ENCODE assay signal across 8 mouse cellular contexts in the genomic region with DNA sequence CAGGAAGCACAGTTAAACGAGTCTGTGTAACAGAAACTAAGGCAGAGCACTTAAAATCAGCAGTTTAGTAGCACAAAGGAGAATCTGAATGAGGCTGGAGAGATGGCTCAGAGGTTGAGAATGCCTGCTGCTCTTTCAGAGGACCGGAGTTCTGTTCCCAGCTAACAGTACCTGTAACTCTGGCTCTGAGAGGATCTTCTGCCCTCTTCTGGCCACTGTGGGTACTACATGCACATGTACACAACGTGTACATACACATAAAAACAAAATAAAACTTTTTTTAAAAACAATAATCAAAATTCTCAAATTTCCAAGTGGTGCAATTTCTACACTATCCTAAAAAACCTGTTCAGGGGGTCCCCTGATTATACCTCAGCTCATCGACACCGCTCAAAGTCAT.
DNase-seq lines count a peak whose midpoint lies in the region; ATAC-seq and TF ChIP-seq lines count a peak whose summit lies in the region.

No protein-coding gene starts in this region.

- H3K4me2 ChIP-seq in forebrain, postnatal 0 days (ENCODE audit: low read depth): no peak overlapping the region
- H3K4me2 ChIP-seq in forebrain, embryonic 12.5 days: no peak overlapping the region
- H3K4me2 ChIP-seq in midbrain, embryonic 14.5 days (ENCODE audit: low read length): no peak overlapping the region

- no peaks in the 10 kb centered on the region for H3K36me3 ChIP-seq in forebrain, postnatal 0 days (ENCODE audit: insufficient read depth)
- no peaks in the 10 kb centered on the region for H3K36me3 ChIP-seq in forebrain, embryonic 12.5 days (replicated peaks)
- H3K36me3 ChIP-seq in midbrain, embryonic 10.5 days: no peaks in the 10 kb centered on the region
- no peaks in the 10 kb centered on the region for H3K36me3 ChIP-seq in midbrain, embryonic 14.5 days (ENCODE audit: control insufficient read depth, insufficient read depth, low read length)

- H3K9me3 ChIP-seq in forebrain, postnatal 0 days (ENCODE audit: low read length): no peaks in the 10 kb centered on the region
- no peaks in the 10 kb centered on the region for H3K9me3 ChIP-seq in forebrain, embryonic 12.5 days
- H3K9me3 ChIP-seq in midbrain, embryonic 10.5 days (replicated peaks): peaks cover 4% of the 10 kb centered on the region; the same call in 1 of the 2 replicates
- no peaks in the 10 kb centered on the region for H3K9me3 ChIP-seq in midbrain, embryonic 14.5 days (ENCODE audit: control insufficient read depth, low read length)

- no peak overlapping the region for H3K4me3 ChIP-seq in forebrain, postnatal 0 days (ENCODE audit: low read depth, low read length)
- H3K4me3 ChIP-seq in forebrain, embryonic 12.5 days (replicated peaks): no peak overlapping the region
- no peak overlapping the region for H3K4me3 ChIP-seq in midbrain, embryonic 10.5 days
- H3K4me3 ChIP-seq in midbrain, embryonic 14.5 days (replicated peaks; ENCODE audit: low read depth, low read length): no peak overlapping the region

- WGBS in forebrain, postnatal 0 days: 81% methylated on average over 5 of the region's 5 CpGs
- WGBS in forebrain, embryonic 12.5 days: 81% methylated on average over 5 of the region's 5 CpGs
- WGBS in midbrain, embryonic 10.5 days: 82% methylated on average over 5 of the region's 5 CpGs
- 79% methylated on average over 5 of the region's 5 CpGs for WGBS in midbrain, embryonic 14.5 days

- peak; percentile 59 for TF ChIP-seq CTCF in forebrain, postnatal 0 days (IDR thresholded peaks at IDR 0.05; ENCODE audit: low read depth)

- no peaks in the 10 kb centered on the region for H3K27me3 ChIP-seq in forebrain, postnatal 0 days (ENCODE audit: insufficient read depth, low read length)
- H3K27me3 ChIP-seq in forebrain, embryonic 12.5 days: peaks cover 23% of the 10 kb centered on the region; the same call in 1 of the 2 replicates
- H3K27me3 ChIP-seq in midbrain, embryonic 10.5 days (ENCODE audit: low read depth, poor library complexity, severe bottlenecking): no peaks in the 10 kb centered on the region
- no peaks in the 10 kb centered on the region for H3K27me3 ChIP-seq in midbrain, embryonic 14.5 days (ENCODE audit: control insufficient read depth, insufficient read depth, low read length)

- no peak overlapping the region for H3K27ac ChIP-seq in forebrain, postnatal 0 days (ENCODE audit: low read depth, low read length)
- no peak overlapping the region for H3K27ac ChIP-seq in forebrain, embryonic 12.5 days
- H3K27ac ChIP-seq in midbrain, embryonic 10.5 days (replicated peaks): no peak overlapping the region
- H3K27ac ChIP-seq in midbrain, embryonic 14.5 days (replicated peaks; ENCODE audit: low read depth, low read length): no peak overlapping the region; the same call in 1 of the 2 replicates

- peaks cover 19% of the 10 kb centered on the region for H3K4me1 ChIP-seq in forebrain, postnatal 0 days (ENCODE audit: insufficient read depth)
- H3K4me1 ChIP-seq in forebrain, embryonic 12.5 days: peaks cover 14% of the 10 kb centered on the region
- H3K4me1 ChIP-seq in midbrain, embryonic 10.5 days: peaks cover 15% of the 10 kb centered on the region
- H3K4me1 ChIP-seq in midbrain, embryonic 14.5 days (ENCODE audit: control insufficient read depth, insufficient read depth, low read length): peaks cover 23% of the 10 kb centered on the region

- no peak for DNase-seq in forebrain, postnatal 0 days
- peak; percentile 25 for DNase-seq in midbrain, embryonic 10.5 days (ENCODE audit: low spot score)
- no peak for DNase-seq in midbrain, embryonic 14.5 days
- DNase-seq in testis, postnatal 10 days (ENCODE audit: low spot score): peak; percentile 66
- no peak for DNase-seq in cerebellum, adult 11 months
- DNase-seq in frontal cortex, postnatal 14 days (ENCODE audit: low spot score in 2 of 2): no peak

- H3K9ac ChIP-seq in forebrain, postnatal 0 days: no peak overlapping the region
- no peak overlapping the region for H3K9ac ChIP-seq in forebrain, embryonic 12.5 days
- no peak overlapping the region for H3K9ac ChIP-seq in midbrain, embryonic 14.5 days (replicated peaks; ENCODE audit: low read length)

- ATAC-seq in forebrain, postnatal 0 days: no peak
- no peak for ATAC-seq in forebrain, embryonic 12.5 days (ENCODE audit: low FRiP score)
- no peak for ATAC-seq in midbrain, embryonic 14.5 days (ENCODE audit: low FRiP score, low TSS enrichment)
- 0 out of 2 replicates have a peak, but pooled peaks have one; percentile 25 for ATAC-seq in common myeloid progenitor, adult 5-6 weeks (replicated peaks; ENCODE audit: low read depth, poor library complexity, severe bottlenecking)

Comparison
In these comparisons a context has a peak if more than half of its experiments do, and no peak if none do; other contexts are left out.
1. DNase-seq: peak in midbrain, embryonic 10.5 days (single experiment) and testis, postnatal 10 days (single experiment); none in forebrain, postnatal 0 days (single experiment), midbrain, embryonic 14.5 days (single experiment), cerebellum, adult 11 months (single experiment) and frontal cortex, postnatal 14 days (0 of 2).